Mouse (Mus musculus) lung, adult 2 months (tissue): Measurements from ENCODE around the gene Maml2.

Experiments
- CTCF ChIP-seq: fragments of 200-500 bp; IDR thresholded peaks from 2 replicates; pipeline ENCODE4 v1.5.1; 2011; ENCODE audit warnings: mild to moderate bottlenecking, low read length, control low read depth; ENCODE audit not compliant: insufficient read depth
- POLR2A ChIP-seq: fragments of 200-500 bp; IDR thresholded peaks from 2 replicates; pipeline ENCODE4 v1.6.1; 2011; ENCODE audit warnings: low read depth, mild to moderate bottlenecking, control low read depth, low read length, borderline replicate concordance; ENCODE audit errors: extremely low read depth

DNA sequence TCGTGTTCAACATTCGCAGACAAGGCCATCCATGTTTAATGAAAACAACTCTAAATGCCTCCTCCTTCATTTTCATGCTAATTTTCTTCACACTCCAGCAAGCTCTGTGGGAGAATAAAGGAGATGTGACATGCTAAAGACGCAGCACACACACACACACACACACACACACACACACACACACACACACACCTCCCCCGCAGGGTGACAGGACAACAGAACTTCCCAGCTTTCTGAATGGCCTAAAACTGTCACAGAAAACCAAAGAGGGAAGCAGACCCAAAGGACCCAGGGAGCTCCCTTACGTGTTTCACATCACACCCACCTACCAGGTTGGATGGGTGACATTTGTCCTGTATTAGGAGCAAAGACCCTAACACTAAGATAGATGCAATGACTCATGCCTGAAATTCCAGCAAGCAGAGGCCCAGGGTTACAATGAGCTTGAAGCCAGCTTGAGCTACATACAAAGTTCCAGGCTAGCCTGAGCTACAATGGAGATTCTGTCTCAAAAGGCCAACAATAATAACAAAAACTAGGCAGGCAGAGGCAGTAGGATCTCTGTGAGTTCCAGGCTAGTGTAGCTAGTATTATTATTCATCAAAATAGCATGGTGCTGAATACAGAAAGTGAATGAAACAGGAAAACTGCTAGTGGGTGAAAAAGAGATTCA is 5.5 kb downstream of the Maml2 start:
- TF ChIP-seq CTCF: no peak
- no peak for TF ChIP-seq POLR2A
